Mouse (Mus musculus): ENCODE results near the gene Tmem268.

Gene Tmem268

DNA sequence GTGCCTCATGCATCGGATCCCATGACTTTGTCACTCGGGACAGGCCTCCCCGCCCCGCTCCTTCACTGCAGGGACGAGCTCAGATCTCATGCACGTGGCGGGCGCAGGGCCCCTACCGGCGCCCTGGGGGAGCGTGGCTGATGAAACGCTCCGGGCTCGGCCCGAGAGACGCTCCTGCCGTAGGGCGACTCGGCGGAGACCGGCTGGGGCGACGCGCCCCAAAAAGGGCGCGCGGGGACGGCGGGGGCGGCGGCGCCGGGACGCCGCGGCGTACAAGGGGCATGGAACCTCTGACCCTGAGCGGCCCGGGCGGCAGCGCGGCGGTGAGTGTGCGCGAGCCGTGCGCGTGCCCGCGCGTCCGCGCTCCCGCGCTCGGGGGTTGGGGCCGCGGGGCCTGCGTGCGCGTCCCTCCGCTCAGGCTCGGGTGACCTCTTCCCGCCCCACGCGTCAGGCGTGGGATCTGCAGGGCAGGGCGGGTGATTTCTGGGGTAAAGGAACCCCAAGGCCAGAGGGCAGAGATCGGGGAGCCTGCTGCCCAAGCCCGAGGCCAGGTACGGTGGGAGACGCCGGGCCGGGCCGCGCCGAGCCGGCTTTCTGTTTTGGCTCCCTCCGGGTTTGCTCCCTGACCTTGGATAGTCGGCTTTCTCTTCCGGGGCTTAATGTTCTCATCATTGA is at the start of gene Tmem268:
Gene Tmem268, plus strand, starts transcription at position 375 of the 675 bp plus-strand sequence.
- DNase-seq = peak; percentile 99

DNA sequence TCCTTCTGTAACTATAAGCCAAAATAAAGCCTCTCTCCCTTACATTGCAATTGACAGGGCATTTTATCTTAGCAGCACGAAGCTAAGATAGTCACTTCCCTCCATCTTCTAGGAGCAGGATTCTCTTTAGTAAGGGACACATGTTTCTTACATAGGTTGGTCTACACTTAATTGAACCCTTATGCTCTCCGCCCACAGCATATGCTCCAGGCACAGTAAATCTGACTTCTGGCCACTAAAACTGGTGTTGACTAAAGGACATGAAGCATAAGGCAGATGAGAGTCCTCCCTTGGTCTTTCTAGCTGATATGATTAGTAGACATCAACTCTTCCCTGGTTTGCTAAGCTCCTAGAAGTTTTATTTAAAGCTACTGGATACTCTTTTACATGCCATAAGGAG is 45.7 kb upstream of the Tmem268 start:
- DNase-seq = no peak

GRCm38 (mm10) chr4:63514454-63514984 is 44.1 kb upstream of the Tmem268 start:
- DNase-seq = no peak

DNA sequence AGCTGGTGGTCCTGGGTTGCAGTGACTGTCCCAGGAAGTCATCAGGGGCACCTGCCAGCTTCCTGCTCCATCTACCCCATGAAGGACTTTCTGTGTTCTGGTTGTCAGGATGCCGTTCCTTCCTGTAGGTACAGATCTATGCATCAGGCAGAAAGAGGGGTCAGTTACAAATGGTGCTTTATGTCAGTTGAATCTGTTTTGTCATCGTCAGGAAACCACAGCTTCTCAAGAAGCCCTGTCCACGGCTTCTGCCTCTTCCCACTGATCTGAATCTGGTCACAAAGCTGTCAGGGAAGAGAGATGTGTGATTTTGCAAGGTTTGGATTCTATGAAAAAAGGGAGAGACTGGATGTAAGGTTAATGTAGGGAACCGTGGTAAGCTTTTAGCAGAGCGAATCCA is 43.6 kb upstream of the Tmem268 start:
- DNase-seq = no peak

DNA sequence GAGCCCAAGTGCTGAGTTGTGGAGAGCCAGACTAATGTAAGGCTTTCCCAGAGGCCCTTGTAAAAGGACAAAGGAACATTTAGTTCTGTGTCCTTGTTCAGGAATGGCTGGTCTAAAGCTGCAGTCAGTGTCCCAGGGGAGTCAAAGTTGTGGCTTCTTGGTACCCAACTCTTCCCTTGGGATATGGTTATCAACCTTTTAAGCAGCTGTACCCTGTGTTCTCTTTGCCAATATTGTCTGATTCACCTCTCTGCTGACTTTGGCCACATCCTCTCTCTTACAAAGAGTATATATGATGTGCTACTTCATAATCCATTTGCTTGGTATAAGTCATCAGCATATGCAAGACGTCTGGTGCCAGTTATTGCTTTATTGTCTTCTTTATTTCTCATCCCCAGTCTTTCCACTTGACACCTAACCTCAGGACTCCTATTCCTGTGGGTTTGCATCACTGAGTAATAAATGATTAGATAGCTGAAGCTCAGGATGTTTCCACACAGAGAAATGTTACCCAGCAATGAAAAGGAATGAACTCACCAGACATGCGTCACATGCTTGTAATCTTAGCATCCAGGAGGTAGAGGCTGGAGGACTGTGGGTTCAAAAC is 36.7 kb upstream of the Tmem268 start:
- no peak for DNase-seq

- no peak for DNase-seq
Measured at GRCm38 (mm10) chr4:63525514-63525913, 33.1 kb upstream of the Tmem268 start.

DNA sequence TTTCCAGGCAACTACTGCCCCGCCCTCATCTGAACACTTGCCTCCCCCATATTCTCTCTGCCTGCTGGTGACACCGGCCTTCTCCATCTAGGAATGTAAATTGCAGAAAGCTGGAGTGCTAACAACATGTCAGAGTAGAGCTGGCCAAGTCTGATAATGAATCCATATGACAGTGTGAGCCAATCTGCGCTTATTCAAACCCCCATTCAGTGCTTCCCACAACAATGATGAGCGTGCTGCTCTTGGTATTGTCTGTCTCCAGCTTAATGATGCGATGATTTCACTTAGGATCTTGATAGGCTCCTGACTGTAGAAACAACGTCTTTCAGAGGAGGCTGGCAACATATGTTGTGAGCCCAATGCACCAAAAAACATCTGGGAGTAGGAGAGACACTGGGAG is 29.6 kb upstream of the Tmem268 start:
- DNase-seq = no peak

DNA sequence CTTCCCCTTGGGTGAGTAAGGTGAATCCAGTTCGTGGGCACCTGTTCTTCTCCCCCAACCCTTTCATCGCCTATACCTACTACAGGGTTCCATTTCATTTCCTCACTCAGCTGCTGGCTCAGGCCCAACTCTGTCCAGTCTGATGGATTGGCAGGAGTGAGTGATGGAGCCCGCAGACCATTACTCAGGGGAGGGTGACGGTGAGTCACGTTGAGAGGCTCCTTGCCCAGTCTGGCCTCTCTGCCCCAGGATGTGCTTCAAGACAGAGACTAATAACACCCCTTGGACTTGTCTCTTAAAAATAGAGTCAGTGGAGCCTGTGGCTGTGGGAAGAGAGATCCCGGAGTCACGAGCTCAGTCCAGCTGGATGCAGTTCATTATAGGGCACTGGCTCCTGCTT is 28.2 kb upstream of the Tmem268 start:
- DNase-seq = no peak

- no peak for DNase-seq
Measured at GRCm38 (mm10) chr4:63537602-63538001, 21.0 kb upstream of the Tmem268 start.

GRCm38 (mm10) chr4:63542209-63542608 is 16.4 kb upstream of the Tmem268 start:
- peak; percentile 98 for DNase-seq

GRCm38 (mm10) chr4:63543746-63544493 is 14.7 kb upstream of the Tmem268 start:
- no peak for DNase-seq

DNA sequence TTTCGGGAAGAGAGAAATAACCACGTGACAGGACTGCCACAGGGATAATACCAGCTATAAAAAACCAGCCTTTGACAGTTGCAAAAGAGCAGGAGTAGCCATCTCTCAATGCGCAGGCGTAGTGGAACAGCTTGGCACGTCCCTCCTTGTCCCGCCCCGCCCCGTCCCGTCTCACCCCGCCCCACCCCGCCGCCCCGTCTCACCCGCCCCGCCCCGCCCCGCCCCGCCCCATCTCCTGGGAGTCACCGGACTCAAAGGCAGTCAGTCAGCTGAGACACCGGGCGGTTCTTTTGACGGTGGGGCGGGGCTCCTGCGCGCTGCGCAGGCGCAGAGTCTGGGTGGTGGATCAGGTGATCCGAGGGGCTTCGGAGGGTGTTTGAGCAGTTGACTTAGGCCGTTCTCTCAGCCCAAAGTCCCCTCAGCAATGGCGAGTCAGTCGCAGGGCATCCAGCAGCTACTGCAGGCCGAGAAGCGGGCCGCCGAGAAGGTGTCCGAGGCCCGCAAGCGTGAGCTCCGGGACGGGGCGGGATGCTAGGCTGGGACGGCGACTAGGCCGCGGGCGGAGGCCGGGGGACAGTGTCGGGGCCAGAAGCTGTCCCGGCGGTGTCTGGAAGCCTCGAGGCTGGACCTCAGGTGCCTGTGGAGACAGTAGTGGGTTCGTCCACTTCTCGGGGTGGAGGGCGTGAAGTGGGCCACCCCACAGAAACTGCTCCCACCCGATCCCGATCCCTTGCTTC is 13.9 kb upstream of the Tmem268 start, which contains the start of gene Atp6v1g1:
Gene Atp6v1g1, plus strand, starts transcription at position 279 of the 737 bp plus-strand sequence.
- DNase-seq = peak; percentile 100

DNA sequence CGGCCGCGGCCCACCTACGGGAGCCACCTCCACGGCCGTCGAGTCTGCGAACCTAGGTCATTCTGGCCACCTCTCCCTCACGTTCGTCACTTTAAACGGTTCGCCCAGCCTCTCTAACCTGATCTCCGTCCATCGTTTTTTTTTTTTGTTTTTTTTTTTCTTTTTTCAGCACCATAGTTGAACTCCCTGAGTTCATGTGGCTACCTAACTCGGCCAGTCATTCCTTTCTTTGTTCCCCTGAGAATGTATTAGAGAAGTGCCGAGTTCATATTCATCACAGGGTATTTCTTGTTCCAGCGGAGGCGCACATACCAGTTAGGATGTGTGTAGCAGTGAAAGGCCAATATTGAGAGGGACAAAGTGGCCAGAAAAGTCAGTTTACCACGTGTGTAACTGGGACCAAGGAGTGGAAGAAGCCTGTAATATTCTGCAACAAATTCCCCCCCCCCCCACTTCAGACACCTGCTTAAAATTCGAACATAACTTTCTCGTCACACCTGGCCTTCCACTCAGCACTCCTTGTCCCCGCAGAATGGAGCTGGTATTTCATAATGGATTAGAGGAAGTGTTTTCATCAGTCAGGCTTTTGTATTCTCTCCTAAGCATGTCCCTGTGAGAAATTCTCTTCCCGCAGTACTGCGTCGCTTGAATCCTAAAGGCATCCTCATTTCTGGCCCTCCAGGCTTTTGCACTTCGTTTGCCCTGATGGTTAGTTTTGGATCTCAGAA is 13.2 kb upstream of the Tmem268 start:
- no peak for DNase-seq

DNA sequence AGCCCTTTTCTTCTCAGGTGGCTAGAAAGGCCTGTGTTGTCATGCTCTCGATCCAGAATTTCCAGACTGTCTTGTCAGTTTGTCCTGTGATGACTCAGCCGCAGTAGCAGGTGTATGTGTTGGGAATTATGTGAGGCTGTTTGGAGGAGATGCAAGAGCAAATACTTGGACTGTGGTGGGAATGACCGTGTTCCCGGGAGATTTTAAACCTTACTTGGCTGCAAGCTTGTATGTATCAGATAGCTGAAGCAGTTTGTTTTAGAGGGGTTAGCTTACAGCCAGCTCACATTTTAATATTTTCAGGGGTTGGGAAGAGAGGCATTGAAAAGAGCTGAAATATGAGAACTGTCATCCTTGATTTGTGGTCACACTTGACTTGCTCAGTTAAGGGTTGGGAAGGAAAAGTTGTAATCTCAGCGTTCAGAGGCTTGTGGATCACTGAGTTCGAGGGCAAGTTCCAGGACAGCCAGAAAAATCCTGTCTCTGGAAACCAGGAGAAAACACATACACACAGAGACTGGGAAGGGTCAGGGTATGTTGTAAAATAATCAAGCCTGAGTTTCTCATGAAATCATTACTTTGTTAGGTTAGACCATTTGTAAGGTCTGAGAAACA is 12.0 kb upstream of the Tmem268 start:
- no peak for DNase-seq

GRCm38 (mm10) chr4:63547799-63548198 is 10.8 kb upstream of the Tmem268 start:
- DNase-seq = no peak

DNA sequence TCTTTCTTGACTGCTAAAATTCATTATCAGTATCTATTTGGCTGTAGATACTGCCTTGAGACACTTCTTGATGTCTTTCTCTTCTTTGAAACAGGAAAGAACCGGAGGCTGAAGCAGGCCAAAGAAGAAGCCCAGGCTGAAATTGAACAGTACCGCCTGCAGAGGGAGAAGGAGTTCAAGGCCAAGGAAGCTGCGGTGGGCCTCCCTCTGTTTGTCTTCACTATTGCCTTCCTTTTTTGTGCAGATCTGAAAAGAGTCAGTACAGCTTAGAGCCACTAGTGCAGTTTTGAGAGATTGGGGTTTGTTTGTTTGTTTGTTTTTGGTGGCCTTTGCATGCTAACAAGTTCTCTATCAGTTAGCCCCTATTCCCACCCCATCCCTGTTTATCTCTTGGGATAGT is 10.1 kb upstream of the Tmem268 start:
- DNase-seq = no peak

DNA sequence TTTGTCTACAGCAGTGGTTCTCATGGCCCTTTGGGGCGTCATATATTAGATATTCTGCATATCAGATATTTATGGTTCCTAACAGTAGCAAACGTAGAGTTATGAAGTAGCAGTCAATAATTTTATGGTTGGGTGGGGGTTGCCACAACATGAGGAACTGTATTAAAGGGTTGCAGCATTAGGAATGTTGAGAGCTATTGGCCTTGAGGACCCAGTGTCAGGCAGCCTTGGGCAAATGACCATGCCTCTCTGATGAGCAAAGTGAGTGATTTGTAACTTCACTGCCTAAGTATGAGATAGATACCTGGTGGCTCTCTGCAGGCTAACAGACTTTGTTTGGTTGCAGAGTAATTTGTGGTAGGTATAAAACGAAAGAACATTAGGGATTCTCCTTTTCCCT is 7.7 kb upstream of the Tmem268 start:
- DNase-seq = no peak

GRCm38 (mm10) chr4:63552865-63553264 is 5.7 kb upstream of the Tmem268 start:
- no peak for DNase-seq

DNA sequence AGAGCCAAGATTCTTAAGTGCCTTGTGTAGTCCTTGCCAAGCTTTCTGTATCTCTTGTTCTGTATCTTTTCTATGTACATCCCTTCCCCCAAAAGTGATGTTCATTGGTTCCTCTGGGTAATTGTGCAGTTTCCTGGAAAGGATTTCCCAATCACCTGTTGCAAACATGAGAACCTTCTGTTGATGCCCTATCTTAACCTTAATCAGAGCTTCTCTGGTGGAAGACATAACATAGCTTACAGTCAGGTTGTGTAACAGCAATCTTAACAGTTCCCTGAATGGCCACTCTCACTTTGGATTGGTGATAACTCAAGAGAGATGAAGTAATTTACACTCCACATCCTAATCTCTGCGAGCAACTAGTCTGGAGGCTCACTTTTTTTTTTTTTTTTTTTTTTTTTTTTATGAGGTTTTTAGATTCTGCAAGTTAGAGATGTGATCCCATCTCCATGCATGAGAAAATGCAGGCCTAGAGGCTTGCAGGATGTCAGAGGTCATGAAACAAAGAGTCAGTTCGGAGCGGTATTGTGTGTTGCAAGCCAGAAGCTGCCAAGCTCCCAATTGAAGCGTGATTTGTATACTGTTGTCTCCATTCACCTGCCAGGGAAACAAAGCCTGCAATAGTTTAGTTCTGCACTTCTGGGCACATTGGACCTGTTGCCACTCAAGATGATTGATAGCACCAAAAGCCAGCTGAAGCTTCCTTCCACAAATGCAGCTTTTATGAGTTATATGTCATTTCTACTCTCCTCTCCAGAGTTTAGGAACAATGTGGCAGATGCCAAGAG is 4.6 kb upstream of the Tmem268 start:
- DNase-seq = no peak

GRCm38 (mm10) chr4:63554616-63555015 is 4.0 kb upstream of the Tmem268 start:
- no peak for DNase-seq

DNA sequence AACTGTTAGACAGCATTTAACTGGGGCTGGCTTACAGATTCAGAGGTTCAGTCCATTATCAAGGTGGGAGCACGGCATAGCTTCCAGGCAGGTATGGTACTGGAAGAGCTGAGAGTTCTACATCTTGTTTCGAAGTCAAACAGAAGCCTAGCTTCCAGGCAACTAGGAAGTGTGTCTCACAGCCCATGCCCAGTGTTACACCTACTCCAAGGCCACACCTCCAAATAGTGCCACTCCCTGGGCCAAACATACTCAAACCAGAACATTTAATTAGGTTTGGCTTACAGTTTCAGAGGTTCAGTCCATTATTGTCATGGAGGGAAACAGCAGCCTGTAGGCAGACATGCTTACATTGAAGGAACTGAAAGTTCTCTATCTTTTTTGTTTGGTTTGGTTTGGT is 3.5 kb upstream of the Tmem268 start:
- no peak for DNase-seq
